ENCODE assay signal across 22 mouse cellular contexts in the genomic region with DNA sequence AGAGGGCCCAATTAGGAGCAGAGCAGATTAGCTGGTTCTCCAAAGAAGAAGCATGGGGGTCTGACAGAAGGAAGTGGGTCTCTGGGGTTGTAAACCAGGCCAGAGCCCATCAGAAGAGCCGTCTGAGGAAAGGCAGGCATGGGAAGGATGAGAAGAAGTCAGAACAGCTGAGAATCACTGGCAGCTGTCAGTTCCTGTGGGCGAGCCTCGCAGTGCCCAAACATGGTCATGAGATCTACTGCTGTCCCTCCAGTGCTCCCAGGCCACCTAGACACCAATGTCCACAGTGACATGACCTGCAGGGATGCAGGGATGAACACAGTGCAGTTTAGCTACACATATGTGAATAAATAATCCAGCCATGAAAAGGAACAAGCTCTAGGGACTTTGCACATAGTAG.
DNase-seq lines count a peak whose midpoint lies in the region; ATAC-seq and TF ChIP-seq lines count a peak whose summit lies in the region.
"Had no signal": no experiment of that assay in that cellular context is flagged by ENCODE, and none has a peak within 500 bp of the region (broad histone marks: within the 10 kb centered on the region; RNA-seq: fewer than 3 reads in every experiment).

No protein-coding gene starts in this region.

- H3K36me3 ChIP-seq in embryonic facial prominence, embryonic 14.5 days (ENCODE audit: control insufficient read depth, insufficient read depth, low read length), result no peaks in the 10 kb centered on the region
- peaks cover 22% of the 10 kb centered on the region for H3K36me3 ChIP-seq in embryonic facial prominence, embryonic 10.5 days (replicated peaks)
- H3K36me3 ChIP-seq in MEL (ENCODE audit: control insufficient read depth in 1 of 2, insufficient read depth in 2 of 2, low read length in 2 of 2), result peaks cover 0 to 2% of the 10 kb centered on the region in 2 experiments; a peak in 1 of 4 replicates
- H3K36me3 ChIP-seq in myocyte (ENCODE audit: control insufficient read depth, insufficient read depth), result no peaks in the 10 kb centered on the region
- H3K36me3 ChIP-seq: forebrain, embryonic 15.5 days had no signal

- no peak overlapping the region for H3K4me3 ChIP-seq in embryonic facial prominence, embryonic 14.5 days (ENCODE audit: low read depth, low read length)
- H3K4me3 ChIP-seq in embryonic facial prominence, embryonic 10.5 days, result no peak overlapping the region
- H3K4me3 ChIP-seq in MEL (ENCODE audit: control insufficient read depth in 1 of 2, insufficient read depth in 1 of 2, low read depth in 2 of 2, low read length in 2 of 2) (no peak overlapping the region), myocyte (no peak overlapping the region)
- H3K4me3 ChIP-seq: embryonic facial prominence, embryonic 13.5 days; forebrain, embryonic 13.5 days; forebrain, embryonic 15.5 days had no signal

- no peak overlapping the region for H3K27ac ChIP-seq in embryonic facial prominence, embryonic 14.5 days (replicated peaks; ENCODE audit: low read depth, low read length)
- H3K27ac ChIP-seq in embryonic facial prominence, embryonic 10.5 days (replicated peaks), result no peak overlapping the region
- H3K27ac ChIP-seq in MEL (ENCODE audit: control insufficient read depth, low read depth, low read length), result no peak overlapping the region
- H3K27ac ChIP-seq: forebrain, embryonic 13.5 days; forebrain, embryonic 15.5 days had no signal

- TF ChIP-seq RAD21 in MEL (IDR thresholded peaks at IDR 0.05; ENCODE audit: low read depth, low read length), result no peak

- TF ChIP-seq POLR2A in MEL (IDR thresholded peaks at IDR 0.05; ENCODE audit: control insufficient read depth in 1 of 2, insufficient read depth in 1 of 2, low read depth in 1 of 2, low read length in 2 of 2, poor library complexity in 1 of 2) (no peak), myocyte (IDR thresholded peaks at IDR 0.05; ENCODE audit: insufficient read length, low read depth) (no peak)

- no peak overlapping the region for H3K9ac ChIP-seq in embryonic facial prominence, embryonic 14.5 days (ENCODE audit: low read depth, low read length)
- no peak overlapping the region for H3K9ac ChIP-seq in MEL (ENCODE audit: control insufficient read depth, low read depth, low read length, poor library complexity, severe bottlenecking)
- H3K9ac ChIP-seq: embryonic facial prominence, embryonic 13.5 days; forebrain, embryonic 13.5 days; forebrain, embryonic 15.5 days; forebrain, postnatal 0 days had no signal

- H3K4me1 ChIP-seq in embryonic facial prominence, embryonic 14.5 days (ENCODE audit: control insufficient read depth, insufficient read depth, low read length), result no peaks in the 10 kb centered on the region
- H3K4me1 ChIP-seq in embryonic facial prominence, embryonic 10.5 days, result peaks cover 36% of the 10 kb centered on the region
- H3K4me1 ChIP-seq in MEL (ENCODE audit: control insufficient read depth in 1 of 2, insufficient read depth in 2 of 2, low read length in 2 of 2), result peaks cover 0 to 8% of the 10 kb centered on the region in 2 experiments; a peak in 2 of 4 replicates

- H3K27me3 ChIP-seq in embryonic facial prominence, embryonic 14.5 days (replicated peaks; ENCODE audit: control insufficient read depth, insufficient read depth, low read length), result no peaks in the 10 kb centered on the region
- H3K27me3 ChIP-seq in embryonic facial prominence, embryonic 10.5 days (replicated peaks; ENCODE audit: low read depth, poor library complexity, severe bottlenecking), result no peaks in the 10 kb centered on the region
- H3K27me3 ChIP-seq in MEL (ENCODE audit: control insufficient read depth in 1 of 2, insufficient read depth in 2 of 2, low read length in 2 of 2), result no peaks in the 10 kb centered on the region
- H3K27me3 ChIP-seq in myocyte (ENCODE audit: control insufficient read depth, insufficient read depth, insufficient read length), result no peaks in the 10 kb centered on the region
- H3K27me3 ChIP-seq: CH12.LX; embryonic facial prominence, embryonic 13.5 days; forebrain, embryonic 13.5 days; forebrain, embryonic 15.5 days had no signal

- no peak overlapping the region for H3K4me2 ChIP-seq in embryonic facial prominence, embryonic 14.5 days (ENCODE audit: low read depth, low read length)
- no peak overlapping the region for H3K4me2 ChIP-seq in myocyte (ENCODE audit: low read depth)
- H3K4me2 ChIP-seq: embryonic facial prominence, embryonic 13.5 days; forebrain, embryonic 13.5 days; forebrain, embryonic 15.5 days had no signal

- H3K79me2 ChIP-seq in MEL (ENCODE audit: control insufficient read depth, insufficient read depth, low read length, poor library complexity) (no peaks in the 10 kb centered on the region), myocyte (ENCODE audit: control insufficient read depth, insufficient read depth) (no peaks in the 10 kb centered on the region)

- no peak for TF ChIP-seq EP300 in MEL (IDR thresholded peaks at IDR 0.05; ENCODE audit: low read depth in 1 of 2, low read length in 2 of 2)

- peak; percentile 13 for DNase-seq in embryonic facial prominence, embryonic 14.5 days (ENCODE audit: low spot score)
- no peak for DNase-seq in embryonic facial prominence, embryonic 10.5 days (ENCODE audit: low spot score)
- no peak for DNase-seq in MEL (ENCODE audit: low read depth, low spot score)
- no peak for DNase-seq in thymus, postnatal 25 days
- DNase-seq in layer of hippocampus, adult 9-10 months (ENCODE audit: low spot score), result no peak
- DNase-seq: adrenal gland, adult 2 months; adrenal gland, postnatal 10 days; adrenal gland, postnatal 25 days; B cell, adult 2 months; cerebellum, adult 11-12 months; cerebellum, adult 2 months; cerebellum, adult 9-10 months; cerebellum, postnatal 10 days; cerebellum, postnatal 25 days; forebrain, postnatal 0 days had no signal

- no peak for ATAC-seq in embryonic facial prominence, embryonic 14.5 days (ENCODE audit: low read depth)
- ATAC-seq: CD4-positive, CD25-positive, alpha-beta regulatory T cell, adult 4 months; forebrain, embryonic 13.5 days; forebrain, embryonic 15.5 days; forebrain, postnatal 0 days had no signal

- WGBS in embryonic facial prominence, embryonic 14.5 days, result 71% methylated on average over 3 of the region's 3 CpGs
- 80% methylated on average over 3 of the region's 3 CpGs for WGBS in embryonic facial prominence, embryonic 10.5 days

- TF ChIP-seq CTCF in MEL (IDR thresholded peaks at IDR 0.05 in 2 of 3, conservative IDR thresholded peaks at IDR 0.05 in 1 of 3; ENCODE audit: control insufficient read depth in 1 of 3, insufficient read depth in 1 of 3, low read depth in 2 of 3, low read length in 3 of 3, poor library complexity in 1 of 3, severe bottlenecking in 1 of 3), result no peak

- H3ac ChIP-seq in myocyte (ENCODE audit: control insufficient read depth, insufficient read length), result no peak overlapping the region

- no peaks in the 10 kb centered on the region for H3K9me3 ChIP-seq in embryonic facial prominence, embryonic 14.5 days (ENCODE audit: control insufficient read depth, low read length)
- no peaks in the 10 kb centered on the region for H3K9me3 ChIP-seq in embryonic facial prominence, embryonic 10.5 days
- H3K9me3 ChIP-seq in MEL (replicated peaks; ENCODE audit: insufficient read depth, low read length), result no peaks in the 10 kb centered on the region
- H3K9me3 ChIP-seq: embryonic facial prominence, embryonic 13.5 days; forebrain, embryonic 13.5 days; forebrain, embryonic 15.5 days; G1E had no signal

TF ChIP-seq in MEL, 35 proteins besides CTCF, POLR2A, EP300 and RAD21:
- TF ChIP-seq ZMIZ1 (IDR thresholded peaks at IDR 0.05; ENCODE audit: low read depth, low read length), result no peak
- peak; percentile 86; the same call in 1 of the 2 replicates for TF ChIP-seq ZKSCAN1 (IDR thresholded peaks at IDR 0.05; ENCODE audit: low read depth, low read length)

TF ChIP-seq in myocyte, 11 proteins besides CTCF, POLR2A, EP300 and RAD21:
- TF ChIP-seq USF1 (IDR thresholded peaks at IDR 0.05; ENCODE audit: low read depth) (no peak), SRF (IDR thresholded peaks at IDR 0.05; ENCODE audit: control insufficient read depth, insufficient read length, low read depth) (peak; percentile 98), TCF12 (IDR thresholded peaks at IDR 0.05; ENCODE audit: insufficient read depth, poor library complexity, severe bottlenecking) (peak; percentile 60), MYOD1 (IDR thresholded peaks at IDR 0.05; ENCODE audit: control insufficient read depth in 1 of 3, insufficient read length in 2 of 3, low read depth in 2 of 3) (peak; percentile 44 to 97 (median 82)), MYOG (IDR thresholded peaks at IDR 0.05; ENCODE audit: control insufficient read depth in 1 of 3, insufficient read depth in 1 of 3, insufficient read length in 2 of 3, low read depth in 2 of 3) (peak; percentile 78 to 97 (median 81)), E2F4 (IDR thresholded peaks at IDR 0.05; ENCODE audit: insufficient read depth) (no peak), TCF3 (IDR thresholded peaks at IDR 0.05; ENCODE audit: insufficient read length, low read depth) (peak; percentile 57), POLR2AphosphoS2 (IDR thresholded peaks at IDR 0.05; ENCODE audit: insufficient read length, low read depth) (no peak)
